Mouse (Mus musculus): ENCODE measurements around the gene Gm49673.
"Not testable (repeated sequence)": the region's sequence is repeated elsewhere in the genome, so short reads cannot be mapped to it uniquely, and the experiment has no call there.

DNA sequence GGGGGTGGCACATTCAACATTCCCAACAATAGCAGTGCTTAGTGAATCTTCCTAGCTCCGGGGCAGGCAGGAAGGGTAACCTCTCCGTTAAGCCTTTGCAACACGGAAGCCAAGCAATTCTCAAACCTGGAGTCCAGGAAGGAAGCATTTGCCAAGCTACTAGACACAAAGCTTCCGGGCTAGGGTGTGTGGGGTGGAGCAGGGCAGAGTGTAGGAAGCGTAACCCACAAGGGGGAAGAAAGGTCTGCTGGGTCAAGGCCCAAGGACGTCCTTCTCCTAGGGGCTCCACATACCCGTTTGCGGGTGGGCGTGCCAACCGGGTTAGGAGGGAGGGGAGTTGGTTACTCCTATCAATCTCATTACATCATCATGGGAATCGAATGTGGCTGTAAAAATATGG lies 31.2 kb downstream of the Gm49673 start:
- TF ChIP-seq CTCF, EP300 (IDR thresholded peaks at IDR 0.05; ENCODE audit: low read depth): not testable (repeated sequence)

Data from heart, postnatal 0 days (tissue).